Mouse (Mus musculus) sigmoid colon, adult 10 weeks (tissue): ENCODE results near the gene Ccdc159. TPM values are rescaled to one million over a fixed set of nuclear protein-coding genes. Genes with fewer than 3 reads are reported as not detected.

Experiments
- polyA plus RNA-seq: library from polyadenylated mRNA; stranded (reverse); fragments of 350-450 nt; fragmentation: Illumina TruSeq; extraction: RNeasy Lipid Tissue Mini Kit (QIAGEN cat#74804); gene quantifications from one replicate; pipeline ENCODE4 v1.2.3, GENCODE M21; 2014; ENCODE audit warnings: low read depth, low replicate concordance

The Ccdc159 gene
- polyA plus RNA-seq, result 0.91 TPM

GRCm38 (mm10) chr9:21927208-21927753 is at the start of gene Ccdc159, which contains the start of gene Tmem205:
Gene Ccdc159 (plus strand): TSS chr9:21927471.
Gene Tmem205 (minus strand): TSS chr9:21927556.

GRCm38 (mm10) chr9:21918035-21918592 is 9.2 kb upstream of the Ccdc159 start, which contains the start of gene Rab3d:
Gene Rab3d (minus strand): TSS chr9:21918192.

GRCm38 (mm10) chr9:21936692-21937570 is 9.7 kb downstream of the Ccdc159 start, which contains the start of gene Plppr2:
Gene Plppr2 (plus strand): TSS chr9:21937033.

GRCm38 (mm10) chr9:21955570-21956281 is 28.5 kb downstream of the Ccdc159 start, which contains the start of gene Swsap1:
Gene Swsap1 (plus strand): TSS chr9:21955755.

GRCm38 (mm10) chr9:21963417-21963816 is 36.1 kb downstream of the Ccdc159 start, which contains the start of gene Epor:
Gene Epor (minus strand): TSS chr9:21963506.

Other genes starting within 250 kb of the Ccdc159 start
- gene Ldlr, start 204.0 kb upstream of the Ccdc159 start, polyA plus RNA-seq, result 38.0 TPM
- 4.2 TPM for gene Spc24, start 167.2 kb upstream of the Ccdc159 start, polyA plus RNA-seq
- 10.4 TPM for gene Kank2, start 128.7 kb upstream of the Ccdc159 start, polyA plus RNA-seq
- not detected for gene Angptl8, start 92.0 kb upstream of the Ccdc159 start, polyA plus RNA-seq
- 5.7 TPM for gene Dock6, start 74.8 kb upstream of the Ccdc159 start, polyA plus RNA-seq
- gene Rab3d, start 9.3 kb upstream of the Ccdc159 start, polyA plus RNA-seq, result 24.2 TPM
- gene Tmem205, start 85 bp downstream of the Ccdc159 start, polyA plus RNA-seq, result 1.8 TPM
- 0.32 TPM for gene Plppr2, start 9.6 kb downstream of the Ccdc159 start, polyA plus RNA-seq
- 4.6 TPM for gene Swsap1, start 28.3 kb downstream of the Ccdc159 start, polyA plus RNA-seq
- not detected for gene Epor, start 36.0 kb downstream of the Ccdc159 start, polyA plus RNA-seq
- gene Rgl3, start 62.0 kb downstream of the Ccdc159 start, polyA plus RNA-seq, result 0.63 TPM
- not detected for gene Ccdc151, start 75.2 kb downstream of the Ccdc159 start, polyA plus RNA-seq
- gene Prkcsh, start 75.3 kb downstream of the Ccdc159 start, polyA plus RNA-seq, result 7.0 TPM
- gene Elavl3, start 124.6 kb downstream of the Ccdc159 start, polyA plus RNA-seq, result 0.85 TPM
- gene Gm49318, start 143.8 kb downstream of the Ccdc159 start, polyA plus RNA-seq, result not detected
- gene Zfp653, start 143.9 kb downstream of the Ccdc159 start, polyA plus RNA-seq, result 0.19 TPM
- 2.6 TPM for gene Ecsit, start 158.0 kb downstream of the Ccdc159 start, polyA plus RNA-seq
- gene Cnn1, start 171.7 kb downstream of the Ccdc159 start, polyA plus RNA-seq, result 819 TPM
- gene Elof1, start 189.7 kb downstream of the Ccdc159 start, polyA plus RNA-seq, result 5.2 TPM
- 16.7 TPM for gene Acp5, start 208.2 kb downstream of the Ccdc159 start, polyA plus RNA-seq
- 3.3 TPM for gene Pigyl, start 229.4 kb downstream of the Ccdc159 start, polyA plus RNA-seq